Mouse (Mus musculus) embryo, embryonic 11 days (tissue): ENCODE data around the gene Btla.
A peak's percentile ranks its signal among the peaks of the same experiment; 100 is the strongest.

Experiments
- DNase-seq: peaks from one replicate; pipeline ENCODE4 v3.0.0-alpha.2; 2015

Btla gene

GRCm38 (mm10) chr16:45259663-45260062, 35.5 kb downstream of the Btla start:
- no peak for DNase-seq

GRCm38 (mm10) chr16:45261321-45261720, 37.2 kb downstream of the Btla start:
- DNase-seq, result no peak

- DNase-seq, result no peak
These were observed 37.9 kb downstream of the Btla start for GRCm38 (mm10) chr16:45262051-45262450.

GRCm38 (mm10) chr16:45269886-45270285, 45.8 kb downstream of the Btla start:
- DNase-seq, result no peak

GRCm38 (mm10) chr16:45283093-45283492, 59.0 kb downstream of the Btla start:
- DNase-seq, result peak; percentile 12

GRCm38 (mm10) chr16:45297806-45298205, 73.7 kb downstream of the Btla start:
- no peak for DNase-seq
